Mouse (Mus musculus) adrenal gland, postnatal 36 days (tissue): Measurements from ENCODE around the gene Gm34653. TPM values are rescaled to one million over a fixed set of nuclear protein-coding genes. Genes with fewer than 3 reads are reported as not detected.
"Not testable (repeated sequence)": the region's sequence is repeated elsewhere in the genome, so short reads cannot be mapped to it uniquely, and the experiment has no call there.

Experiments
- DNase-seq, 2 experiments: peaks; one replicate each; pipeline ENCODE4 v3.0.0; 2021; ENCODE audit warnings: mixed read lengths in 1 of 2
- total RNA-seq, 2 experiments: library from RNA; stranded (reverse); gene quantifications; 2 replicates each; pipeline ENCODE4 v1.2.3; 2021

Gm34653 gene
- total RNA-seq, 2 experiments from 2014 or later, result not detected

- DNase-seq, result no peak
Measured at GRCm38 (mm10) chr2:34818492-34818891, 14.3 kb upstream of the Gm34653 start.

DNA sequence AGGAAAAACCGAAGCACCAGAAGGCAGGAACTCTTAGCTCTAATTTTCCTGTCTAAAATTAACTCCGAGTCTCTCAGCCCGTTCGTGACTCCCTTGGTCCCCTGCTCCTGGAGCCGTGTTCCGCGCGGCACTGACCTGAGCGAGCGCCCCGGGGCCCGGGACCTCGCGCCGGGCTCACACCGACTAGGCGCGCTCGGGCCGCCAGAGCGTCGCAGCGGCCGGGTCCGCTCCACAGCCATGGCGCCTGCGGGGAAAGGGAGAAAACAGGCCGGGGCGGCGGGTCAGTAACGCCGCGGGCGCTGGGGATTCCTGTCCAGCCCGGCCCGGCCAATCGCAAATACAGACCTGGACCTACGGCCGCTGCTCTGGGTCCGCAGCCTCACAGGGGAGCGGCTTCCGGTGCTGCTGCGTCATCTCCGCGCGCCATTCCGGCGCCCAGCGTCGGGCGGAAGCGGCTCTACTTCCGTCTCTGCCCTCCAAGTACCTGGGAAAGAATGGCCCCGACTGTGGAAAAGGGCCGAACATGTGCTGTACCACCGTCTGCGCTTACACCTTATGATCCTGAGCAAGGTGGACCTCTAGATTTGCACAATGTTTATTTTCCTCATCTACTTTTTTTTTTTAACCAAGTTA is 6.9 kb upstream of the Gm34653 start, which contains the start of gene Fbxw2:
Gene Fbxw2, minus strand, starts transcription at position 485 of the 633 bp plus-strand sequence.
- DNase-seq, result peak; percentile 95 to 97

DNA sequence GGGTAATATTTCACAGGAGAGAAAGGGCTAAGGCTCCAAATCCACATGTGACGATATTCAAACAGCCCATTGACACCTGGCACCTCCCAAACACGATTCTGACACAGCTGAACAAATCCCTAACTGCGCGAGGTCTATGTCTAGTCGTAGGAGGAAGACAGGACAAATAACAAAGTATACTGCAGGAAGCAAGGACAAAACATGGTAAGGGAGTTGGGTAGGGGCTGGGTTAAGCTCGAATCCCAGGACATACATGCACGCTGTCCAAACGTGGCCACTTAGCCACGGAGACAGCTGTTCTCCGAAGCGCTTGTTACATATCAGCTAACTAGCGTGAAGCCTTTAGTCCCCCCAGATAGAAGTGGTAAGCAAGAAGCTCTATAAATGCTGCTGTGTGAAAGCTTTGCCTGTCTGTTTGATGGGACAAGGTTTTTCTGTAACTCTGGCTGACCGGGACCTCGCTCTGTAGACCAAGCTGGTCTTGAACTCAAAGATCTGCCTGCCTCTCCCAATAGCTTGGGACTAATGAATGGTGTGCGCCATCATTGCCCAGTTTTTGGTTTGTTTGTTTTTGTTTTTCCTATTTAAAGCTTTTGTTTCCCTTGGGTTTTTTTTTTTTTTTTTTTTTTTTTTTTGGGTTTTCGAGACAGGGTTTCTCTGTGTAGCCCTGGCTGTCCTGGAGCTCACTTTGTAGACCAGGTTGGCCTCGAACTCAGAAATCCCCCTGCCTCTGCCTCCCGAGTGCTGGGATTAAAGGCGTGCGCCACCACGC is 6.2 kb upstream of the Gm34653 start:
- no peak for DNase-seq

GRCm38 (mm10) chr2:34827591-34827990 is 5.2 kb upstream of the Gm34653 start:
- DNase-seq, result no peak

DNA sequence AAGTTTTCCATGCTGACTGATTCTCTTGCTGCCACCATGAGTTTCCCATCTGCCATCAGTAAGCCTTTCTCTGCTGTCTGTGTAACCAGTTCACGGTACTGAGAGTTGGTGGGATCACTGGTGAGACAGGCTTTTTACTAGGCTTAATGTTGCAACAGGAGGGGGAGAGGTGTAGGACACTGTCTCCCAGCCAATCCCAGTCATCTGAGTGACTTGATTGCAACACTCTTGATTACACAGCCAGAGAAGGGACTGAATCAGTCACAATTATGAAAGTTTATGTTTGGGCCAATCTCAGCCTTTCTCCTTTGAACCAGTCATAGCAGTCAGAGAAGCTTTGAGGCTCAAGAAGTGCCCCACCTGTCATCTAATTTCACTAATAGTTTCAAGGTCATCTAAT is 4.8 kb upstream of the Gm34653 start:
- peak; percentile 38 to 56 for DNase-seq

DNA sequence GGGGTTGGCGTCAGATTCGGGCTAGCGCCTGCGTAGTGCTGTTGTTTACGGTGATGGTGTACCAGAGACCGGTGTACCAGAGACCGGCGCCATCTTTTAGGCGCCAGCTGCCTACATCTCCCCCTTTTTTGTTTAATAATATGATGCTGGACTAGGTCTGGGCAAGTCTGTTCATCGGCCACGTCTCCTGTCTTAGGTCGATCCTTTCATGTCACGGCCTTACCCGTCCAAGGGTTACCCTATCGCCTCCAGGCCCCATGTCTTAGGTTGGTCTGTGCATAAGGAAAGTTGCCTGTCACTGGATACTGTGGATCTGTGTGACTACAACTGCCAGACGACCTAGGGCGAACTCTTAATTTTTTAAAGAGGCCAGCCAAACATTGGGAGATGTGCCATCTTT is 2.7 kb upstream of the Gm34653 start:
- DNase-seq, result not testable (repeated sequence)

- no peak for DNase-seq
Measured at GRCm38 (mm10) chr2:34833624-34834023, 817 bp downstream of the Gm34653 start.

- DNase-seq, result no peak
Measured at GRCm38 (mm10) chr2:34835669-34836068, 2.9 kb downstream of the Gm34653 start.

DNA sequence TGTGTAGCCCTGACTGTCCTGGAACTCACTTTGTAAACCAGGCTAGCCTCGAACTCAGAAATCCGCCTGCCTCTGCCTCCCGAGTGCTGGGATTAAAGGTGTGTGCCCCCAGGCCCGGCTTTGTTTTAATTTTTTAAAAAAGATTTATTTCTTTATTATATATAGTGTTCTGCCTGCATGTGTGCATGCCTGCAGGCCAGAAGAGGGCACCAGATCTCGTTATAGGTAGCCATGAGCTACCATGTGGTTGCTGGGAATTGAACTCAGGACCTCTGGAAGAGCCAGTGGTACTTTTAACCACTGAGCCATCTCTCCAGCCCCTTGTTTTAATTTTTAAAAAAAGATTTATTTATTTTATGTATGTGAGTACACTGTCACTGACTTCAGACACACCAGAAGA is 7.3 kb downstream of the Gm34653 start:
- DNase-seq, result not testable (repeated sequence)

- DNase-seq, result no peak
Measured at GRCm38 (mm10) chr2:34841706-34842105, 8.9 kb downstream of the Gm34653 start.

DNA sequence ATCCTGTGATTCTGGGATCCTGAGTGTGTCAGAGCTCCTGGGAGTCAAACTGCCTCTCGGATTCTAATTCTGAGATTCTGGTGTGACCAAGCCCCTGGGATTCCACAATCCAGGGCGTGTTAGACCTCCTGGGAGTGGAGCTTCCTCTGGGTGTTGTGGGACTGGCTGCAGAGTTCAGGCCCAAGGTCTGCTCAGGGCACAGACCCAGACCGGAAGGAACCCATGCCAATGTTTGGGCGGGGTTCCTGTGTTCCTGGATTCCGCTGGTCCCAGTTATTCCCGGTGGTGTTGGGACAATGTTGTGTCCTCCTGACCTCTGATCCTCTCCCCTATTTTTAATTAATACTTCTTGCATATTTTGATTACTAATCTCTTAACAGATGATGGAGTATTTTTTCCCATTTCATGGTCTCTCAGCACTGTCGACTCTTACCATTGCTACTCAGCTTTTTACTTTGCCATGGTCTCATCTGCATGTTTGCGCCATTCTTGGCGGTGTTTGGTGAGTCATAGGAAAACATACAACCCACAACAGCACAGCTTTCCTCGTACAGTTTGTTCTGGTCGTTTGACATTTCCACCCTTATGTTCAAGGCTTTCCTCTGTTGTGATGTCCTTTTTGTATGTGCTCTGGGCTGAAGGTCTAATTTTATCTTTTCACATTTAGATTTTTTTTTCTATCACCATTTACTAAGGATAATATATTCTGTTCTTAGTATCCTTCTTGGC is 10.6 kb downstream of the Gm34653 start:
- DNase-seq, result peak; percentile 77 to 79

DNA sequence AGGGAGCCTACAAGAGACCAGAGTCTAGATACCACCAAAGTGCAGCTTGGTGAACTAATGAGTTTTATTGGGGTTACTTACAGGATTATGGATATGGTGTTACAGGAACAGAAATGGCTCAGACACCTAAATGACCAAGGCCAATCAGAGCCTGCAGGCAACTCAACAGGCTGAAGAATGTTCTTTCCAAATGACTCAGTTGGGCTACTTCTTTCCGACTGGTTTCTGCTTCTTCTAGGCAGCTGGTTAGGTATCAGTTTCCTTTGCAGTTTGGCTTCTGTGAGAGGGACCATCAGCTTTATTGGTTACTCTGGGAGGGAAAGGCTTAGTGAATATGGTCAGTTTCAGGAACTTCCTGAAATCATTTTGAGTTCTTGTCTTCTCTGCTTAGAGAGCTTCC is 14.9 kb downstream of the Gm34653 start:
- no peak for DNase-seq

DNA sequence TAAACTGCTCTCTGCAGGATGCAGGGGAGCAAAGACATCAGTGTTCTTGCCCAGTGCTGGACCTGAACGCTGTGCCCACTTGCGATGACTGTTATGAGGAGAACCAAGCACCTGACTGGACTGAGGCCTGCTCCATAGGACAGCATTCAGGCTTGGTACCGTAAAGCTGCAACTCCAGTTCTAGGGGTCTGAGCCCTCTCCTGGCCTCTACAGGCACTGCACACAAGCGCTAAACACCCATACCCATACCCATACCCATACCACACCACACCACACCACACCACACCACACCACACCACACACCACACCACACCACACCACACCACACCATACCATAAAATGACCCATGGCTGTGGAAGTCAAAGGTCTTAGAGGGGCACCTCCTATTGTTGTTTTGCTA is 22.5 kb downstream of the Gm34653 start:
- no peak for DNase-seq

DNA sequence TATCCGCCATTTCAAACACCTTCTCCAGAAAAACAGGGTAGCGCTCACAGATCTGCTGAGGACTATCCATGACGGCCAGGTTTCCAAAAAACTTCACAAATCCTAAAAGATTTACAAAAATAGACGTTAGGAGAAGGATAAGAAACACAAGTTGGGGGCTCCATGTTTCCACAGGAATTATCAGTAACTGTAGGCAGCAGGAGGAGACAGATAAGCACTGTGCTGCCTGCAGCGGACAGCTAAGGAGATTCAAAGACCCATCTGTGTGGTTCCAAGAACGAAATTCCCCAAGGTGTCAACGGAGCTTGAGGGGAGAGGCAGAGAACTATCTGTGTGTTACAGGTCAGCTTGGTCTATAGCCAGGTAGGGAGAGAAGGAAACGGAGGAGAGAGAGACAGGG is 24.9 kb downstream of the Gm34653 start:
- DNase-seq, result no peak

GRCm38 (mm10) chr2:34869680-34870079 is 36.9 kb downstream of the Gm34653 start:
- no peak for DNase-seq

GRCm38 (mm10) chr2:34870520-34871474 is 38.0 kb downstream of the Gm34653 start:
- peak; percentile 94 to 95 for DNase-seq

DNA sequence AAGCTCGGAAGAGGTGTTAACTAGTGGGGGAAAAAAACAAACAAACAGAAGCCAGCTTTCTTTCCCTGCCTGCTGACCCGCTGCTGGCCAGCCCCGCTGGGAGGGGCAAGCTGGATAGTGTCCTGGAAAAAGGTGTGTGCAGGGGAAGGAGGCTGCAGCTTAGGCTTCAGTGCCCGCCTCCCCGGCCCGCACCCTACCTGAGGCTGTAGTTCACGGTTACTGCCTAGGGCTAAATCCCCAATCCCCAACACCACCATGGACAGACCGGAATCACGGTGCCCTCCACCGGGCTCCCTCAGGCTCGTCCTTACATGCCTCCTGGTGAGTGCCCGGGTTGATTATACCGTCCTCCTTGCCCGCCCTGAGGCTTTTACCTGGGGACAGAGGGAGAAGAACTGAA is 41.5 kb downstream of the Gm34653 start, which contains the start of gene Cutal:
Gene Cutal, plus strand, starts transcription at position 126 of the 400 bp plus-strand sequence.
- DNase-seq, result peak in 1 of 2 experiments; percentile 14

- DNase-seq, result no peak
Measured at GRCm38 (mm10) chr2:34874816-34875345, 42.1 kb downstream of the Gm34653 start, which contains the start of gene Psmd5. Gene Psmd5 (minus strand): TSS chr2:34874968.

GRCm38 (mm10) chr2:34880054-34880453 is 47.2 kb downstream of the Gm34653 start:
- no peak for DNase-seq

DNA sequence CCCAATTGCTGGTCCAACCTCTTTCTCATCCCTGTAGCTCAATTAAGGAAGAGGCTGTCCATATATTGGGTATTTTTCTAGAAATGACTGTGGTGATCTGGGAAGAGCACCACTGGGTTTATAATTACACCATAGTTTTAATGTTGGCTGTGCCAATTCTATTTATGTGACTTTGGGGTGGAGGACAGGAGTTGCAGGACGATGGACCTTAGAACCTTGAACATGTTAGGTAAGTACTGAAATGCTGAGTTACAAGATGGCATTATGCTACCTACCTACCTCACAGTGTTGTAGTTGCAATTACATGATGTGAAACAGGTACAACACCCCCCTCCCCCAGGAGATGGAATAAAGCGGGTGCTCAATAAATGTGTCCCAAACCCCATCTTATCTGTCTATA is 50.0 kb downstream of the Gm34653 start:
- no peak for DNase-seq

DNA sequence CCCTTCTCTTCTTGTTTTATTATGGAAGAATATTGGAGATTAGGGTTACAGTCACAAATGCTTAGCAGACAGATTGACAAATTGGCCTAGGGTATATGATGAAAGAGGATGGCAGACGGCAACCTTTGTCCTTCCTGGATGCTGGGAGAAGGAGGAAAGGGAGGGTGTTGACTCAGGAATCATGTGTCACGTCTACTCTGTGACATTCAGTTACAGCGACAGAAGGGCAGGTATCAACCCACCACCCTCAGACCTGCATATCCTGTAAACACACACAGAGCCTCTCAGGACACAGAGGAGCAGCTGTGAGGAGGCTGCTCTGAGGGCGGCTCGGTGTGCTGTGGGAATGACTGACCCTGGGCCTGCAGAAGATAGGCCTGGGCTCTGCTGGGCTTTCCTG is 50.4 kb downstream of the Gm34653 start:
- DNase-seq, result no peak
